Mouse (Mus musculus) heart, adult 2 months (tissue): ENCODE measurements around the gene Clip2. TPM values are rescaled to one million over a fixed set of nuclear protein-coding genes. Genes with fewer than 3 reads are reported as not detected.

Experiments
- DNase-seq, 2 experiments: peaks; one replicate each; pipeline ENCODE4 v3.0.0; 2021
- H3K27ac ChIP-seq: fragments of 200-600 bp; 2 replicates; pipeline ENCODE4 v1.8.1; 2022
- H3K27me3 ChIP-seq: fragments of 200-500 bp; 2 replicates; pipeline ENCODE4 v1.6.1; 2012; ENCODE audit warnings: mild to moderate bottlenecking, low read length, inconsistent platforms, mixed read lengths; ENCODE audit not compliant: control insufficient read depth, insufficient read depth
- H3K36me3 ChIP-seq: fragments of 200-500 bp; 2 replicates; pipeline ENCODE4 v1.6.1; 2012; ENCODE audit warnings: low read length, inconsistent platforms; ENCODE audit not compliant: control insufficient read depth, insufficient read depth
- H3K4me1 ChIP-seq: fragments of 200-500 bp; 2 replicates; pipeline ENCODE4 v1.6.1; 2011; ENCODE audit warnings: low read length; ENCODE audit not compliant: control insufficient read depth, insufficient read depth
- H3K4me3 ChIP-seq: fragments of 200-600 bp; 2 replicates; pipeline ENCODE4 v1.8.1; 2022
- H3K79me2 ChIP-seq: fragments of 200-500 bp; replicated peaks from 2 replicates; pipeline ENCODE4 v1.6.1; 2012; ENCODE audit warnings: mild to moderate bottlenecking, inconsistent platforms, low read length, moderate library complexity, mixed read lengths; ENCODE audit not compliant: control insufficient read depth, insufficient read depth
- H3K9ac ChIP-seq: fragments of 200-500 bp; 2 replicates; pipeline ENCODE4 v1.6.1; 2012; ENCODE audit warnings: low read depth, mild to moderate bottlenecking, control low read depth, inconsistent platforms, low read length, mixed read lengths
- CTCF ChIP-seq: fragments of 200-600 bp; IDR thresholded peaks from 2 replicates; pipeline ENCODE4 v1.8.1; 2022; ENCODE audit warnings: antibody characterized with exemption, mild to moderate bottlenecking, moderate library complexity
- EP300 ChIP-seq: fragments of 200-500 bp; IDR thresholded peaks from 2 replicates; pipeline ENCODE4 v1.6.1; 2011; ENCODE audit warnings: low read depth, low read length, control low read depth; ENCODE audit not compliant: insufficient read depth
- POLR2A ChIP-seq: fragments of 200-500 bp; IDR thresholded peaks from 2 replicates; pipeline ENCODE4 v1.6.1; 2011; ENCODE audit warnings: mild to moderate bottlenecking, low read depth, low read length, control low read depth; ENCODE audit not compliant: insufficient read depth
- WGBS: fragments of 180-500 bp; shearing (Covaris S2); methylation state at CpG from one replicate; pipeline ENCODE4 v1.1.7; 2018; 5-methylcytosine and 5-hydroxymethylcytosine counted together
- intact Hi-C: fragments of 180-260 bp; cut with DNase I; formaldehyde crosslinking; loops from one replicate; pipeline ENCODE4 v1.15.1; 2025
- polyA plus RNA-seq: library from polyadenylated mRNA; depleted of rRNA; stranded (reverse); fragments of >200 nt; gene quantifications from 2 replicates; pipeline ENCODE4 v1.2.3, GENCODE M21; 2012
- total RNA-seq, 2 experiments: library from RNA; stranded (reverse); gene quantifications; 2 replicates each; pipeline ENCODE4 v1.2.3; 2021

Clip2 gene
- total and polyA plus RNA-seq, 3 experiments = 6.2 to 8.0 (median 7.0) TPM

- 88% methylated on average over 4 of the region's 4 CpGs for WGBS
- no peak overlapping the region for H3K4me3 ChIP-seq
- H3K27ac ChIP-seq = no peak overlapping the region
- TF ChIP-seq EP300 (no peak), CTCF (no peak), POLR2A (no peak)
- no peaks in the 10 kb centered on the region for H3K27me3 ChIP-seq
- no peaks in the 10 kb centered on the region for H3K79me2 ChIP-seq
- DNase-seq = no peak
- no peaks in the 10 kb centered on the region for H3K36me3 ChIP-seq
- no peak overlapping the region for H3K9ac ChIP-seq
- intact Hi-C loops = no loop called here
- H3K4me1 ChIP-seq = no peaks in the 10 kb centered on the region
Observed at GRCm38 (mm10) chr5:134520120-134520519, 32.1 kb downstream of the Clip2 start.

GRCm38 (mm10) chr5:134519471-134519870 lies 32.8 kb downstream of the Clip2 start:
- intact Hi-C loops = no loop called here
- H3K4me3 ChIP-seq = no peak overlapping the region
- no peak for TF ChIP-seq EP300
- TF ChIP-seq POLR2A = no peak
- TF ChIP-seq CTCF = no peak
- no peak for DNase-seq
- no peaks in the 10 kb centered on the region for H3K4me1 ChIP-seq
- H3K79me2 ChIP-seq = no peaks in the 10 kb centered on the region
- 93% methylated on average over 5 of the region's 5 CpGs for WGBS
- no peak overlapping the region for H3K9ac ChIP-seq
- no peaks in the 10 kb centered on the region for H3K36me3 ChIP-seq
- no peak overlapping the region for H3K27ac ChIP-seq
- no peaks in the 10 kb centered on the region for H3K27me3 ChIP-seq

GRCm38 (mm10) chr5:134512086-134512485 lies 40.1 kb downstream of the Clip2 start:
- Histone ChIP-seq H3K4me3 (no peak overlapping the region), H3K27ac (no peak overlapping the region), H3K27me3 (no peaks in the 10 kb centered on the region), H3K79me2 (no peaks in the 10 kb centered on the region), H3K36me3 (no peaks in the 10 kb centered on the region), H3K4me1 (peaks cover 2% of the 10 kb centered on the region; the same call in 1 of the 2 replicates), H3K9ac (no peak overlapping the region)
- WGBS = 45% methylated on average over 5 of the region's 5 CpGs
- DNase-seq = no peak
- TF ChIP-seq POLR2A (no peak), EP300 (no peak), CTCF (no peak)
- intact Hi-C loops = no loop called here

GRCm38 (mm10) chr5:134510266-134510665 lies 42.0 kb downstream of the Clip2 start:
- intact Hi-C loops = no loop called here
- Histone ChIP-seq H3K4me1 (peaks cover 2% of the 10 kb centered on the region; the same call in 1 of the 2 replicates), H3K36me3 (no peaks in the 10 kb centered on the region), H3K27ac (no peak overlapping the region), H3K27me3 (no peaks in the 10 kb centered on the region), H3K79me2 (no peaks in the 10 kb centered on the region), H3K9ac (no peak overlapping the region), H3K4me3 (no peak overlapping the region)
- WGBS = 80% methylated on average over 5 of the region's 5 CpGs
- no peak for DNase-seq
- TF ChIP-seq POLR2A (no peak), CTCF (no peak), EP300 (no peak)

- 79% methylated on average over 5 of the region's 5 CpGs for WGBS
- DNase-seq = no peak
- no peak overlapping the region for H3K9ac ChIP-seq
- intact Hi-C loops = no loop called here
- no peaks in the 10 kb centered on the region for H3K27me3 ChIP-seq
- TF ChIP-seq EP300 (no peak), POLR2A (no peak), CTCF (no peak)
- H3K79me2 ChIP-seq = no peaks in the 10 kb centered on the region
- no peaks in the 10 kb centered on the region for H3K36me3 ChIP-seq
- H3K27ac ChIP-seq = no peak overlapping the region
- H3K4me3 ChIP-seq = no peak overlapping the region
- H3K4me1 ChIP-seq = peaks cover 2% of the 10 kb centered on the region; the same call in 1 of the 2 replicates
Observed at GRCm38 (mm10) chr5:134508965-134509364, 43.3 kb downstream of the Clip2 start.

- Histone ChIP-seq H3K79me2 (no peaks in the 10 kb centered on the region), H3K27me3 (no peaks in the 10 kb centered on the region), H3K27ac (no peak overlapping the region; the same call in 1 of the 2 replicates), H3K4me3 (no peak overlapping the region), H3K4me1 (peaks cover 2% of the 10 kb centered on the region; the same call in 1 of the 2 replicates), H3K9ac (no peak overlapping the region), H3K36me3 (no peaks in the 10 kb centered on the region)
- WGBS = 79% methylated on average over 5 of the region's 5 CpGs
- intact Hi-C loops = loop anchor here (1.0 to 2.0 kb wide), 5 partner anchors 31 to 196 kb away; no protein-coding TSS in a partner anchor
- no peak for TF ChIP-seq POLR2A
- DNase-seq = no peak
Observed at GRCm38 (mm10) chr5:134507859-134508399, 44.3 kb downstream of the Clip2 start.
